Mouse (Mus musculus) thymus, postnatal 4 days (tissue): ENCODE measurements around the gene Ugt1a5.
"Not testable (repeated sequence)": the region's sequence is repeated elsewhere in the genome, so short reads cannot be mapped to it uniquely, and the experiment has no call there.

ENCODE experiments used
- DNase-seq: peaks from one replicate; pipeline ENCODE4 v3.0.0; 2021

Gene Ugt1a5

DNA sequence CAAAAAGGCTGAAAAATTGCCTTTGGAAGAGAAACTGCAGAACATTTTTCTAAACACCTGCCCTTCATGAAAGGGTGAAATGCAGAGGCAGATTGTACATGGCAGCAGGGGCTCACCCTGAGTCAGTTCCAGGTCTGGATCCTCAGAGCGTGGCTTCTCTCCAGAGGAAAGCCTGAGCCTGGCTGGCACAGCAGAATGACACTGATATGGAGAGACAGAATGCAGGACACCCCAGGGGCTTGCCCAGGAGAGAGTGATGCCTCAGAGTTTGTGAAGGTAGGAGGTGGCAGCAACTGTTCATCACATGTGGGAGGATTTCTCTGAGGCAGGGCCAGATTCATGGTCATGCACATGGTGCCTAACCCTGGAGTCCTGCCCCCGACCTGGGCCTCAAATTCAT is 34.2 kb downstream of the Ugt1a5 start:
- DNase-seq: no peak

DNA sequence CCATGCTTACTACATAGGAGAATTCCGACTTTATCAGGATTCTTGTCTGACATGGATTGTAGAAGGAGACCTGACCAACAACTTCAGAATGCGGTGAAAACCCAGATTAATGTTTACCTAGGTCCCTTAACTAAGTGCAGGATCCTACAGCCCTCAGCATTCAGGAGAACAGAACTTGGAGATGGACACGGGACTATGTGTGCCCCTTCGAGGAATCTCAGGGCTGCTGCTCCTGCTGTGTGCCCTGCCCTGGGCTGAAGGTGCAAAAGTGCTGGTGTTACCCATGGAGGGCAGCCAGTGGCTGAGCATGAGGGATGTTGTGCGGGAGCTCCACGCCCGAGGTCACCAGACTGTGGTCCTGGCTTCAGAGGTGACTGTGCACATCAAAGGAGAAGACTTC is 34.6 kb downstream of the Ugt1a5 start, which contains the start of gene Ugt1a2:
TSS of gene Ugt1a2 (plus strand) at position 146 of the 400 bp plus-strand sequence.
- no peak for DNase-seq

DNA sequence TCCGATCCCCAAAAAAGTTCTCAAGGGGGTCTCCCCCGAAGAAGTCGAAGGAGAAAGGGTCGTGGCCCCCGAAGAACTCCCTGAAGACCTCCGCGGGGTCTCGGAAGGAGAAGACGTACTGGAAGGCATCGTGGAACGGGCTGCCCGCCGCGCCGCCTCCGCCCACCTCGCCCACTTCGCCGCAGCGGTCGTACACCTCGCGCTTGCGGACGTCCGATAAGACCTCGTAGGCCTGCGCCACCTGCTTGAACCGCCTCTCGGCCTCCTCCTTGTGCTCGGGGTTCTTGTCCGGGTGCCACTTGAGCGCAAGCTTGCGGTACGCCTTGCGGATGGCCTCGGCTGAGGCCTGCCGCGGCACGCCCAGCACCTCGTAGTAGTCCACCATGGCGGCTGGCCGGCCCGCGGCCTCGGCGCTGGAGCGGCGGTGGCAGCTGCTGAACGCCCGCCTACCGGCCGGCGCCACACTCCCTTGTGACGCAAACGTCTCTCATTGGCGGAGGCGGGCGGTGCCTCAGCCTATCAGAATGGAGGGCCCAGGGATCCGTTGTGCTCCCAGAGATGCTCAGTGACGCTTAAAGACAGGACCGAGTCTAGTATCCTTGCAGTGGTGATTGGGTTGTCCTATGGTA is 39.6 kb downstream of the Ugt1a5 start, which contains the start of gene Dnajb3:
TSS of gene Dnajb3 (minus strand) at position 489 of the 629 bp plus-strand sequence.
- DNase-seq: peak; percentile 87

DNA sequence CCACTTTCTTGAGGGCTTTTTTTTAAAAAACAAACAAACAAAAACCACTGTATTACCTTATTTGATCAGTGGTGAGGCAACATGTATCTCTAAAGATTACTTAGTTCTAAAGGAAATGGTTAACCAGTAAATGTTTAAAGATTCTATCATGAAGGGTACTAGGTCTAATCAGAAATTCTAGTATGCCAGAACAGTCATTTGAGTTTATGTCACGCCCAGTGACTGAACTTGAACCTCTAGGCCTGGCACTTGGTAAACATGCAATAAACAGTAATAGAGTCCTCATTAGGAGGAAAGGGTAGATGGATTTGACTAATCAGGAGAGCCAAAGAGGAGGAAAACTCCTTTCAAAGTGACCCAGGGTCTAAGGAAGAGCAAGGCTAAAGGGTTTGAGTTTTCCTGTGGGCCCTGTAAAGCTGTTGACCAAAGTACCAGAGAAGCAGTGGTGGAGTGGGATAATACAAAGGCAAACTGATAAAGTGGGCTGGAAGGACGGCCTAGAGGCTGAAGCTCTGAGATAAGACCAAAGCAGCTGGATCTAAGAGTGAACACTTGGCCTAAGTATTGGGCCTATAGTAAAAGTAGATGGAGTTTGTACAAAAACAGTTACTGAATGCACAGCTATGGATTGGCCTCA is 41.1 kb downstream of the Ugt1a5 start:
- DNase-seq: no peak

DNA sequence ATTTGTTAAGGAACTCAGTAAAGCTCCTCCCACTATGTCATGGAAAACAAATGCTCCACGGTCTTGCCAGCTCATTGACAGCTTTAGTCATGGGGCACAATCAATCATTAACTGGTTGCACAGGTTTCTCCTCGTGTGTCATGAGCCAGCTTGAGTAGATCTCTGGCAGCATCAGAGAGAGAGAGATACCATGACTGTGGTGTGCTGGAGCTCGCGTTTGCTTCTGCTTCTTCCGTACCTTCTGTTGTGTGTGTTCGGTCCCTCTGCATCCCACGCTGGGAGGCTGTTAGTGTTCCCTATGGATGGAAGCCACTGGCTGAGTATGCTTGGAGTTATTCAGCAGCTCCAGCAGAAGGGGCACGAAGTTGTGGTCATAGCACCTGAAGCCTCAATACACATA is 46.0 kb downstream of the Ugt1a5 start, which contains the start of gene Ugt1a1:
TSS of gene Ugt1a1 (plus strand) at position 148 of the 400 bp plus-strand sequence.
- DNase-seq: peak; percentile 10

DNA sequence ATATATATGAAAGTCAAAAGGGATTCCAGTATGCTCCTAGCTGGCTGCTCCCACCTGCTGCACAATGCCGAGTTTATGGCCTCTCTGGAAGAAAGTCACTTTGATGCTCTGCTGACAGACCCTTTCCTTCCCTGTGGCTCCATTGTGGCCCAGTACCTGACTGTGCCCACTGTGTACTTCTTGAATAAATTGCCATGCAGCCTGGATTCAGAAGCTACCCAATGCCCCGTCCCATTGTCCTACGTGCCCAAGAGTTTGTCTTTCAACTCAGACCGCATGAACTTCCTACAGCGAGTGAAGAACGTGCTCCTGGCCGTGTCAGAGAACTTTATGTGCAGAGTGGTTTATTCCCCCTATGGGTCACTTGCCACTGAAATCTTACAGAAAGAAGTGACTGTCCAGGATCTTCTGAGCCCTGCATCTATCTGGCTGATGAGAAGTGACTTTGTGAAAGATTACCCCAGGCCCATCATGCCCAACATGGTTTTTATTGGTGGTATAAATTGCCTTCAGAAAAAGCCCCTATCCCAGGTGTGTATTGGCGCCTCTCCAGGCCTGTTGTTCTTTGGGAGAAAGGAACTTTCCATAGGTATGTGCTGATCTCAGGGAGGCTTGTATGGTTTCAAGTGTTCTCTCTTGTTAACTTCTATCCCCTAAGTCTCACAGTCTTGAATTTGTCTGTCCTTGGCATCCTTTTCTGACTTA is 46.7 kb downstream of the Ugt1a5 start:
- no peak for DNase-seq

DNA sequence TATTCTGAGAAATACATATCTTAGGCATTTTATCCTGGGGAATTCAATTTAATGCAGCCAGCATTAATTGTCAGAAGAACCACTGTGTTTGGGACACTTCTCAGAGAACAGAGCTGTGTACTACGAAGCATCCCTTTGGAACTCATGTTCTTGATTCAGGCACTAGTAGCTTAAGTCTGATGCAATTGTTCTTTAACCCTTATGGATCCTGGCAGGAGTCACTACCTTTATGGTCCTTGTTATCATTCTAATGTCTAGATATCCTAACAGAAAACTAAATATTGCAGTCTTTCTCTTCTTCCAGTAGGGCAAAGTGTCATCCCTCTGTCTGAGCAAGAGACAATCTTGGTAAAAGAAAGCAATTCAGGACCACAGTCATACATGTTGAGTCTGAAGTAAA is 47.2 kb downstream of the Ugt1a5 start:
- no peak for DNase-seq

DNA sequence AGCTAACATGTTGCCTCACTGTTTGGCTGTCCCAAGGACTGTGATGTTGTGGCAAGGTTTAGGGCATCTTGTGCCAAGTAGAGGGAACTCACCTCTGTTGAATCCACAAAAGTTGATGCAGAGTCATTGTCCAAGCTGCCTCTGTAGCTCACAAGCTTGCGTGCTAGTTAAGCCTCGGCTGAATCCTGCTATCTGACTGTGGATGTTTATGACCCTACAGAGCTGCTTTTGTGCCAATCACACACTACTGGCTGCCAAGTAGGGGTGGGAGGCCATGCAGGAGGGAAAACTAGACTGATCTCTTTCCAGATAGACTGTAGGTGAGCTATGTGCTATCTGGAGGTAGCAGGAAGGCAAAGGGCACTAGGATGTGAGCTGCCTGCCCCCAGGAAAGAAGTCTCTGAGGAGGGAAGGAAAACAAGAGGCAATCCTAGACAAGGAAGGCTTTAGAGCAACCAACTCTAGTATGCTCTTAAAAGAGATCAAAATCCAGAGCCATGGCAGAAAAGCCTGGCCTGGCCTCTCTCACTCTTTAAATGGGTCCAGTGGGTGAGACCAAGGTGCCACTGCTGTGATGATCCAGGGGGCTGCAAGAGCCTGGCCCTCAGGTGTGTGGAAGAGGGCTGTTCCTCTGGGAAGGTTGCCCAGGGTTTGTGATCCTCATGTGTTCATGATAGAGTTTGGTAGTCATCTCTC is 48.1 kb downstream of the Ugt1a5 start:
- peak; percentile 10 for DNase-seq

DNA sequence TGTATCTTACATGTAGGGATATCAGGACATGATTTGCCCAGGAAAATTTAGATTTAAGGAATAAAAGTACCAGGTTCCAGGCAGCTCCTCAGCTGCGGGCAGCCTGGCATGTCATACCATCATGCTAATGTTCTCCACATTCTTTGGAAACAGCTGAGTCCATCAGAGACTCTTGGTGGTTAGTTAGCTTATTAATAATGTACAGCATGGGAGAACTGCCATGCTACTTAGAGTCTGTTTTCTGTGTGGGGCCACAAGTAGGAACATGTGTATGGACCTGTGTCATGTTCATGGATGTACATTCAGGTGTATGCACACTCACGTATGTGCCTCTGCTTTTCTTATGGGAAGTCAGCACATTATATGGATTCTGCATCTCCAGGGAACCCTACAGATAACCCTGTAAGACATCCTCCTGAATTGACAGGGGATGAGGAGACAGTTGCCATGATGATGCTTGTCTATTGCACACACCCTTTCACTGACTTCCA is 48.7 kb downstream of the Ugt1a5 start:
- DNase-seq: no peak

DNA sequence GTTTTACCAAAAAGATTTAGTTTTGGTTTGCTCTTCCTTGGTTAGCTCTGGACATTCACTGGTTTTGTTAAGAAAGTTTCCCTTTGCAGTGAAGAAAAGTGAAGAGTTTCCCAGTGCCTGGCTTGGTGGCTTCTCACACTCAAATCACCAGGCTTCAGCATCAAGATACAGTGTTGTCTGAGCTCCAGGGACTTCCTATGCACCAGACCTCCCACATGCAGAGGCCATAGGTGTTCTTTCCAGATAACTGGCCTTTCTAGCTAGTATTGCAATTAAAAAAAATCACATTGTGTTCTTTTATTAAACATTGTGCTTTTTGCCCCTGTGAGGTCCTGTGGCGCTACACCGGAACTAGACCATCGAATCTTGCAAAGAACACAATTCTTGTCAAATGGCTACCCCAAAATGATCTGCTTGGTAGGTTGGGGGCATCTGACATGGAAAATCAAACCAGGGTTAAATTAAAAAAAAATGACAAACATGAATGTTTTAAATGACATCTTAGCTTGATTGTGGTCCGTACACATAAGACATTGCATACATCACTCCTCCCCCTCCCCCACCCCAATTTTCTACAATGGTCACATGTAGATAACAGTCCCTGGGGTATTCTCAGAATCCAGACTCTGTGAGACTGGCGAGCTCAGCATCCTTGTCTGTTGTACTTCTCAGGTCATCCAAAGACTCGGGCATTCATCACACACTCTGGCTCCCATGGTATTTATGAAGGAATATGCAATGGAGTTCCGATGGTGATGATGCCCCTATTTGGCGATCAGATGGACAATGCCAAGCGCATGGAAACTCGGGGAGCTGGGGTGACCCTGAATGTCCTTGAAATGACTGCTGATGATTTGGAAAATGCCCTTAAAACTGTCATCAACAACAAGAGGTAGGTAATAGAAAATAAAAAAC is 49.9 kb downstream of the Ugt1a5 start:
- DNase-seq: peak; percentile 9

DNA sequence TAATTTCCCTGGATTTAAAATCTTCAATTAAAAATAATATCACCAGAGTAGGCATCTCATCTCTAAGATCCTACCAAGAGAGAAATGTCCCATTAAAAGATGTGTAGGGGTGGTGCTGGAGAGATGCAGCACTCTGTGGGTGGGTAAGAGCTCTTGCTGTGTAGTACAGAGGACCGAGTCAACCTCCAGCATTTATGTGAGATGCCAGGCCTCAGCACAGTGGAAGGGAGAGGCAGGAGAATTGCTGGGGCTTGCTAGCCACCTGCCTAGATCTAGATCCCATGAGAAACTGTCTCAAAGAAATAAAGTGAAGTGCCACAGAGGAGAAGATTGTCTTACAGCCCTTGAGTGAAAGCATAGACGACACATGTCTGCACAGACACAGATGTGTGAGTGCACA is 50.7 kb downstream of the Ugt1a5 start:
- DNase-seq: no peak

DNA sequence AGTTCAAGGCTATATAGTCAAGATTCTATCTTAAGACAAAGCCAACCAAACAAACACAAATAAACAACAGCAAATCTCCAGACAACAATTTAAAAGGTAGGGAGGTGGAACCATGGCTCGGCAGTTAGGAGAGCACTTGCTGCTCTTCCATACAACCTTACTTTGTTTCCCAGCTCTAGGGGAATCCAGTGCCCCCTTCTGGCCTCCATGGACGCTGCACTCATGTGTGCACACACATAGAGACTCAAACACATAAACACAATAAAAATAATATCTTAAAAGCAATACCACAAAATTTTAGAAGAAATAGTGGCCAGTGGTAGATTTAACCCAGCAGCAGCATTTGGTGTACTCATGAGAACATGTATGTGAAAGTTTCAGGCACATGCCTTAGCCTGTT is 51.3 kb downstream of the Ugt1a5 start:
- peak; percentile 19 for DNase-seq

DNA sequence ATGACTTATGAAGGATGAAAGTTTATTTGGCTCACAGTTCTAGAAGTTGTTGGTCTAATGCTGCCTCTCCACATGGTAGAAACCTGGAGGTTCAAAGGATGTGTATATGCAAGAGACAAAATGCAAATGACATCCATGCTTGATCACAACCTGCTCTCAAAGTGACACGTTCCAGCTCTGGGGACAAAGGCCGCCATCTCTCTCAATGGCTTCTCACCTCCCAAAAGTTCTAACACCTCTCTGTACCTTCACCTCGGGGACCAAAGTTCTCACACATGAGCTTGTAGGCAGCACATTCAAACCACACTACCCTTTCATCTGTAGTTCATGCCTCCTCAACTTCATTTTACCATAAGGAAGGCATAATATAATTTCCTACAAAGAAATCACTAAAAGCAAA is 51.8 kb downstream of the Ugt1a5 start:
- DNase-seq: no peak

DNA sequence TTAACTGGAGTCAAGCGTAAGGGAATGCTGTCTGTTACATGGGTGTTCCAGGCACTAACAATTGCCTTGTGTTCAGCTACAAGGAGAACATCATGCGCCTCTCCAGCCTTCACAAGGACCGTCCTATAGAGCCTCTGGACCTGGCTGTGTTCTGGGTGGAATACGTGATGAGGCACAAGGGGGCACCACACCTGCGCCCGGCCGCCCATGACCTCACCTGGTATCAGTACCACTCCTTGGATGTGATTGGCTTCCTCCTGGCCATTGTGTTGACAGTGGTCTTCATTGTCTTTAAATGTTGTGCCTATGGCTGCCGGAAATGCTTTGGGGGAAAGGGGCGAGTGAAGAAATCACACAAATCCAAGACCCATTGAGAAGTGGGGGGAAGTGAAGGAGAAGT is 52.2 kb downstream of the Ugt1a5 start:
- DNase-seq: peak; percentile 9

DNA sequence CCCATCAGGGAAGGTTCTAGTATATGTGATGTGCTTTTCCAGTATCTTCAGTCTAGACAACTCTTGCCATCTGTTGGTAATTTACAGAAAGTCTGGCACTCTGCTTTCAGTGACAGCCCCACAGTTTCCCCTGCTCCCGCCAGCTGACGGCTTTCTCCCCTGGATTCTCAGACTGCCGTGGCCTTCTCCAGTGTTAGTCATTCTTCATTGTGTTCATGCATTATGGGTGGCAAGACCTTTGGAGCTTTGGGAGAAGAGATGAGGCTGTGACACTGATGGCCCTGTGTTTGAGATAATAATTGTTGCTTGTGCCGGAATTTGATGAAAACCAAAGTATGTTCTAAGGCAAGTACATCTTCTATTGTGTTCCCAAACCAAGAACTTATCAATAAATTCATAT is 52.8 kb downstream of the Ugt1a5 start:
- DNase-seq: no peak

DNA sequence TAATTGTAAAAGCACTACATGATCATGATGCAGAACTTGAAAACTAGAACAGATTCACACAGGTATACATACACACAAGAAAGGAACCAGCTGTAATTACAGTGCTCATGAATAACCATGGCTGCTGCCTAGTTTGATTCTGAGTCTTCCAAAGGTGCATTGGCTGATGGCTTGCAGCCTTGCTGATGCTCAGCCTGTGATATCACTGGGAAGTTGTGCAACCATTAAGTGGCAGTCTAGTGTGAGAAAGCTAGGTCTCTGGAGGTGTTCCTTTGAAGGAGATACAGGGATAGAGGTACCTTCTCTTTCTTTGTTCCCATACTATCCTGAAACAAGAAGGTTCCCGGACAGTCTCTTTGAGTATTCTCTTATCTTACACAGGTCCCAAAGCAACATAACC is 53.2 kb downstream of the Ugt1a5 start:
- no peak for DNase-seq

DNA sequence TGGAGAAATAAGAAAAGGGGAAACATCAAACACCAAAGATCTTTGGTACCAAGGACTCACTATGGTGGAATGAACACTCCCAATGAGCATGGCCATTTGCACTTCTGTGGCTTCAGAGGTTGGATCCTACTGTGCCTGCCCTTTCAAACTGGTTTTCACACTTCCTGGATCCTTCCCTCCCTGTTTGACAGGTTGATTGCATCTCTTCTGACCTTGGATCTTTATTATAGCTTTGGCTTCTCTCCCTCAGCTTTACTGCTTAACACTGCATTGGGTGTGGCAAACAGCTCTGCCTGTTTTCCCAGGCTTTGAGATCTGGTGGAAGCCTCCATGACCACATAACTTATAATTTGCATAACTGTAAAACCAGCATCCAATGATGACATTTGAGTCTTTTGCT is 54.5 kb downstream of the Ugt1a5 start:
- DNase-seq: no peak

DNA sequence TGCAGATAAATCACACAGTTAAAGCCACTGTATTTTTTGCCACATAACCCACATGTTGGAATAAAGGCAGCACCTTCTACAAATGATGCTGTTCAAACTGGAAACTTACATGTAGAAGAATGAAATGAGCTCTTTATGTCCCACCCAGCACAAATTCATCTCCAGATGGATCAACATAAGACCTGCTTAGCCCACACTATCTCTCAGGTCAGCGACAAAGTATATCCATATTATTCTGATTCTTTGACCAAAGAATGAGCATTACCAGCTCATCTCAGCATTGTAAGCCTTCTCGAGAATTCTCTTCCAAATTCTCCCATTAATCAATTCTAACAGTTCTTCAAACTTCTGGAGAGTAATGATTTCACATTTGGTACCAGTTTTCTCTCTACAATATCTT is 56.4 kb downstream of the Ugt1a5 start:
- no peak for DNase-seq

DNA sequence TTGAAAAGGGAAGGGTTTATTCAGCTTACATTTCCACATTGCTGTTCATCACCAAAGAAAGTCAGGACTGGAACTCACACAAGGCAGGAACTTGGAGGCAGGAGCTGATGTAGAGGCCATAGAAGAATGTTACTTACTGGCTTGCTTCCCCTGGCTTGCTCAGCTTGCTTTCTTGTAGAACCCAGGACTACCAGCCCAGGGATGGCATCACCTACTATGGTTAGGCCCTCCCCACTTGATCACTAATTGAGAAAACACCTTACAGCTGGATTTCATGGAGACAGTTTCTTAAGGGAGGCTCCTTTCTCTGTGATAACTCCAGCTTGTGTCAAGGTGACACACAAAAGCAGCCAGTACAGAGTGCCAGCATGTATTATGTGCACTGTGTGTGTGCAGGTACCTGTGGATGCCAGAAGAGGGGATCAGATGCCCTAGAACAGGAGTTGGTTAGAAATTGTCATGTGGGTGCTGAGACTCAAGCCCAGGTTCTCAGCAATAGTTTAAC is 57.3 kb downstream of the Ugt1a5 start:
- DNase-seq: not testable (repeated sequence)

DNA sequence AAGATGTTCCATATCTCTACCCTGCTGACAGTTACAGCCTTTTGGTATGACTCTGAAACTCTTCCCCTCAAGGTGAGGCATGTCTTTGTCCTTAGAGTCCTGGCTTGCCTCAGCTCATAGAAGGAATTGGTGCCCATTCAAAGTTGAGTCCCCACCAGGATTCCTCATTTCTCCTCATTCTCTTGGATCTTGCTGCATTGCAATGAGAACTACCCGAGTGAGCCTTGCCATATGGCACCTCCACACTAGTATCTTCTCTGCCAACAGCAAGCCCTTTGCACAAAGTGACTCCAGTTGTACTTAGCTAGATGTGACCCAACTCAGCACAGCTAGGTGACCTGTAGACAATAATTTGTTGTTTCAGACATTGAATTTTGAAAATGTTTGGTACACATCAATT is 57.8 kb downstream of the Ugt1a5 start:
- peak; percentile 9 for DNase-seq

DNA sequence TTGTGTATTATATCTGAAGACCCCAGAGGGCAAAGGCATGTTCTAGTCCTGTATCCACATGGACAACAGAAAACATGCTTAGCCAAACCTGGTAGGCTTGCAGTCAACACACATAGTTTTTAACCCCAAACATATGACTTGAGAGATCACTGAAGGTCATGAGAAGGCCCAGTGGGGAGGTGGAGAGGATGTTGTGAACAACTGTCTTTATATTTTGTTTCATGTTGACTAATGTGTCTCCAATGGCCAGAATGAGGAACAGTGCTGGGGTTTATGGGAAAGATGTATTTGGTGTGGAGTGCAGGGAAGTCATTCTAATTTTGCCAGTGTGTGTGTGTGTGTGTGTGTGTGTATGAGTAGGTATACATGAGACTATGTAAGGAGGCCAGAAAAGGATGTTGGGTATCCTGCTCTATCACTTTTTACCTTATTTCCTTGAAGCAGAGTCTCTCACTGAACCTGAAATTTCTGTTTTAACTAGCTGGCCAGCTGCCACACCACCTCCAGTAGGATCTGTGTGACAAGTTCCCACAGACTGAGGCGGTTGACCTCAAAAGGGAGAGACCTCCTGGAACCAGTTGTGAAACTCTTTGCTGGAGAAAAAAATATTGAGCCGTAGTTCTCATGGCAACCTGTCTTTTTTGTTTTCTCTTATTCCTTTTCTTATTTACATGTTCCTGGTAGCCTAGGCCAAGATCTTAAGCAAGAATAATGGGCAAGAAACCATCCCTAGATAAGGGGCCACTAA is 58.4 kb downstream of the Ugt1a5 start:
- no peak for DNase-seq
